Mouse (Mus musculus) embryonic fibroblast, embryonic 13.5 days (primary cell): Measurements from ENCODE around the gene 2210010C04Rik.
"Not testable (repeated sequence)": the region's sequence is repeated elsewhere in the genome, so short reads cannot be mapped to it uniquely, and the experiment has no call there.

Source experiments
- CTCF ChIP-seq: IDR thresholded peaks from 2 replicates; pipeline ENCODE4 v1.5.1; 2011; ENCODE audit warnings: mild to moderate bottlenecking, control low read depth, low read length, moderate library complexity, borderline replicate concordance; ENCODE audit not compliant: insufficient read depth
- POLR2A ChIP-seq: IDR thresholded peaks from 2 replicates; pipeline ENCODE4 v1.6.1; 2011; ENCODE audit warnings: low read depth, mild to moderate bottlenecking, control low read depth, low read length, moderate library complexity

DNA sequence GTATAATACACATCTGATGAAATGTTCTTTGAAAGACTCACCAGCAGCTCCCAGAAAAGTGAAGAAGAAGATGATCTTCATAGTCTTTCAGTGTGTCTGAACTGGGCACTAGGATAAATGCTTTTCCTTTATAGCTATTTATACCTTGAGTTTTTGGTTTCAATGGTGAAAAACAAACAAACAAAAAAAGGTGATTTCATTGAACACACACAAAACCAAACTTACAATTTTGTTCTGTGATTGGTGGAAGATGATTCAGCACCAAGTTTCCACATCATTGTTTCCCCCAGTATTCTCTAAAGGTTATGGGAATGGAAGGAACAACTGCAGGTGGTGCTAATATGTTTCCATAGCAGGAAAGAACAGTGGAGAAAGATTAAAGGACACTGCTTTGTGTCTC is 35.9 kb downstream of the 2210010C04Rik start, which contains the start of gene Gm2663:
- not testable (repeated sequence) for TF ChIP-seq POLR2A, CTCF
